Mouse (Mus musculus) monocyte, adult 5-6 weeks (primary cell): ENCODE data around the gene Crot. TPM values are rescaled to one million over a fixed set of nuclear protein-coding genes. Genes with fewer than 3 reads are reported as not detected.
"Not testable (repeated sequence)": the region's sequence is repeated elsewhere in the genome, so short reads cannot be mapped to it uniquely, and the experiment has no call there.

ENCODE experiments used
- ATAC-seq: fragments of 153-309, 156-312 bp; replicated peaks from 2 replicates; pipeline ENCODE4 v1.8.0; 2017; ENCODE audit warnings: mild to moderate bottlenecking; ENCODE audit not compliant: low TSS enrichment, insufficient number of reproducible peaks, severe bottlenecking, poor library complexity, low FRiP score
- total RNA-seq: library from RNA; stranded (forward); fragments of 200-1000, 200-491, 200-594 nt; gene quantifications from 3 replicates; pipeline ENCODE4 v1.2.3, GENCODE M21; 2017

The Crot gene
- total RNA-seq, result 63.7 to 79.6 TPM (median 66.8 TPM) in 3 replicates

GRCm38 (mm10) chr5:8996686-8997512, at the start of gene Crot:
Gene Crot, minus strand, starts transcription at chr5:8997324.
- ATAC-seq, result peak; percentile 87

GRCm38 (mm10) chr5:9045904-9046303, 48.8 kb upstream of the Crot start:
- no peak for ATAC-seq

GRCm38 (mm10) chr5:9044821-9045220, 47.7 kb upstream of the Crot start:
- no peak for ATAC-seq

GRCm38 (mm10) chr5:9043582-9044267, 46.6 kb upstream of the Crot start:
- no peak for ATAC-seq

GRCm38 (mm10) chr5:9042721-9043416, 45.7 kb upstream of the Crot start:
- no peak for ATAC-seq

GRCm38 (mm10) chr5:9040665-9041215, 43.6 kb upstream of the Crot start:
- no peak for ATAC-seq

GRCm38 (mm10) chr5:9039978-9040377, 42.9 kb upstream of the Crot start:
- no peak for ATAC-seq

- ATAC-seq, result 0 out of 2 replicates have a peak, but pooled peaks have one; percentile 13
Measured at GRCm38 (mm10) chr5:9037292-9037691, 40.2 kb upstream of the Crot start.

- ATAC-seq, result no peak
Measured at GRCm38 (mm10) chr5:9035457-9035856, 38.3 kb upstream of the Crot start.

- no peak for ATAC-seq
Measured at GRCm38 (mm10) chr5:9034535-9034934, 37.4 kb upstream of the Crot start.

- no peak for ATAC-seq
Measured at GRCm38 (mm10) chr5:9033843-9034242, 36.7 kb upstream of the Crot start.

GRCm38 (mm10) chr5:9032641-9033040, 35.5 kb upstream of the Crot start:
- no peak for ATAC-seq

- ATAC-seq, result no peak
Measured at GRCm38 (mm10) chr5:9032101-9032590, 35.0 kb upstream of the Crot start.

GRCm38 (mm10) chr5:9028266-9028841, 31.2 kb upstream of the Crot start:
- ATAC-seq, result no peak

GRCm38 (mm10) chr5:9015352-9015751, 18.2 kb upstream of the Crot start:
- ATAC-seq, result peak; percentile 63

- ATAC-seq, result 0 out of 2 replicates have a peak, but pooled peaks have one; percentile 35
Measured at GRCm38 (mm10) chr5:9014774-9015173, 17.6 kb upstream of the Crot start.

GRCm38 (mm10) chr5:9011374-9011773, 14.2 kb upstream of the Crot start:
- no peak for ATAC-seq

GRCm38 (mm10) chr5:9010166-9010565, 13.0 kb upstream of the Crot start:
- ATAC-seq, result no peak

GRCm38 (mm10) chr5:9006585-9006984, 9.5 kb upstream of the Crot start:
- not testable (repeated sequence) for ATAC-seq
